Mouse (Mus musculus) myocyte (in vitro differentiated cells): ENCODE results near the gene Cnn1. TPM values are rescaled to one million over a fixed set of nuclear protein-coding genes. Genes with fewer than 3 reads are reported as not detected.

Experiments used
- H3K27me3 ChIP-seq: one replicate; pipeline ENCODE4 v1.6.1; 2011; ENCODE audit not compliant: control insufficient read depth, insufficient read depth, insufficient read length
- H3K36me3 ChIP-seq: one replicate; pipeline ENCODE4 v1.6.1; 2011; ENCODE audit not compliant: control insufficient read depth, insufficient read depth
- H3K4me2 ChIP-seq: one replicate; pipeline ENCODE4 v1.6.1; 2011; ENCODE audit warnings: low read depth, control low read depth
- H3K4me3 ChIP-seq: one replicate; pipeline ENCODE4 v1.5.1; 2011; ENCODE audit warnings: mild to moderate bottlenecking, control low read depth, moderate library complexity
- H3K79me2 ChIP-seq: one replicate; pipeline ENCODE4 v1.6.1; 2011; ENCODE audit not compliant: control insufficient read depth, insufficient read depth
- H3ac ChIP-seq: one replicate; pipeline ENCODE4 v1.6.1; 2011; ENCODE audit not compliant: control insufficient read depth, insufficient read length
- CEBPB ChIP-seq: IDR thresholded peaks from 2 replicates; pipeline ENCODE4 v1.6.1; 2011; ENCODE audit warnings: mild to moderate bottlenecking, moderate library complexity; ENCODE audit not compliant: poor library complexity, insufficient read depth, severe bottlenecking
- E2F4 ChIP-seq: IDR thresholded peaks from one replicate; pipeline ENCODE4 v1.6.1; 2011; ENCODE audit warnings: mild to moderate bottlenecking, control low read depth, moderate library complexity; ENCODE audit not compliant: insufficient read depth
- MAX ChIP-seq: IDR thresholded peaks from one replicate; pipeline ENCODE4 v1.6.1; 2011; ENCODE audit warnings: low read depth, mild to moderate bottlenecking, control low read depth
- MYOD1 ChIP-seq, 3 experiments: IDR thresholded peaks; one replicate each; pipeline ENCODE4 v1.6.1; 2011; ENCODE audit warnings: control low read depth in 2 of 3, low read depth in 2 of 3, mild to moderate bottlenecking in 2 of 3, moderate library complexity in 1 of 3; ENCODE audit not compliant: insufficient read length in 2 of 3, control insufficient read depth in 1 of 3
- MYOG ChIP-seq, 3 experiments: IDR thresholded peaks; one replicate each; pipeline ENCODE4 v1.6.1; 2011; ENCODE audit warnings: control low read depth in 2 of 3, low read depth in 2 of 3, mild to moderate bottlenecking in 2 of 3; ENCODE audit not compliant: insufficient read length in 2 of 3, control insufficient read depth in 1 of 3, insufficient read depth in 1 of 3
- POLR2A ChIP-seq: IDR thresholded peaks from one replicate; pipeline ENCODE4 v1.6.1; 2011; ENCODE audit warnings: low read depth, mild to moderate bottlenecking, control low read depth, moderate library complexity; ENCODE audit not compliant: insufficient read length
- POLR2AphosphoS2 ChIP-seq: IDR thresholded peaks from one replicate; pipeline ENCODE4 v1.6.1; 2011; ENCODE audit warnings: low read depth, control low read depth; ENCODE audit not compliant: insufficient read length
- REST ChIP-seq: IDR thresholded peaks from one replicate; pipeline ENCODE4 v1.6.1; 2011; ENCODE audit warnings: mild to moderate bottlenecking, control low read depth, moderate library complexity; ENCODE audit not compliant: insufficient read depth, insufficient read length
- SRF ChIP-seq: IDR thresholded peaks from one replicate; pipeline ENCODE4 v1.6.1; 2011; ENCODE audit warnings: low read depth; ENCODE audit not compliant: control insufficient read depth, insufficient read length
- TCF12 ChIP-seq: IDR thresholded peaks from one replicate; pipeline ENCODE4 v1.6.1; 2011; ENCODE audit warnings: mild to moderate bottlenecking, control low read depth; ENCODE audit not compliant: poor library complexity, insufficient read depth, severe bottlenecking
- TCF3 ChIP-seq: IDR thresholded peaks from one replicate; pipeline ENCODE4 v1.6.1; 2011; ENCODE audit warnings: low read depth, control low read depth; ENCODE audit not compliant: insufficient read length
- USF1 ChIP-seq: IDR thresholded peaks from one replicate; pipeline ENCODE4 v1.6.1; 2011; ENCODE audit warnings: low read depth, mild to moderate bottlenecking, control low read depth, moderate library complexity
- polyA plus RNA-seq: library from polyadenylated mRNA; unstranded; fragments of >200 nt; fragmentation: generic; extraction: Trizol; gene quantifications from one replicate; pipeline ENCODE4 v1.2.1, GENCODE M21; 2012; ENCODE audit warnings: missing spikeins

Gene Cnn1
- polyA plus RNA-seq, 1 experiment, result 7.1 TPM

GRCm38 (mm10) chr9:22086012-22086411 is 13.0 kb upstream of the Cnn1 start:
- Histone ChIP-seq H3K4me3 (peak overlapping the region; percentile 81), H3K36me3 (no peaks in the 10 kb centered on the region), H3ac (peak overlapping the region; percentile 24), H3K79me2 (peaks cover 4% of the 10 kb centered on the region), H3K4me2 (peak overlapping the region; percentile 99), H3K27me3 (no peaks in the 10 kb centered on the region)
- TF ChIP-seq TCF12 (no peak), E2F4 (no peak), MAX (no peak), MYOG (IDR thresholded peaks at IDR 0.05; ENCODE audit: control insufficient read depth in 1 of 3, insufficient read depth in 1 of 3, insufficient read length in 2 of 3, low read depth in 2 of 3) (no peak), MYOD1 (IDR thresholded peaks at IDR 0.05; ENCODE audit: control insufficient read depth in 1 of 3, insufficient read length in 2 of 3, low read depth in 2 of 3) (no peak), CEBPB (no peak), REST (no peak), POLR2A (no peak), TCF3 (no peak), POLR2AphosphoS2 (no peak), USF1 (no peak), SRF (no peak)

GRCm38 (mm10) chr9:22087034-22087618 is 11.9 kb upstream of the Cnn1 start:
- Histone ChIP-seq H3K4me3 (no peak overlapping the region), H3ac (no peak overlapping the region), H3K27me3 (no peaks in the 10 kb centered on the region), H3K4me2 (no peak overlapping the region), H3K79me2 (peaks cover 4% of the 10 kb centered on the region), H3K36me3 (no peaks in the 10 kb centered on the region)
- TF ChIP-seq USF1 (no peak), MYOG (IDR thresholded peaks at IDR 0.05; ENCODE audit: control insufficient read depth in 1 of 3, insufficient read depth in 1 of 3, insufficient read length in 2 of 3, low read depth in 2 of 3) (no peak), POLR2A (no peak), MYOD1 (IDR thresholded peaks at IDR 0.05; ENCODE audit: control insufficient read depth in 1 of 3, insufficient read length in 2 of 3, low read depth in 2 of 3) (no peak), POLR2AphosphoS2 (no peak), CEBPB (no peak), REST (no peak), TCF3 (no peak), E2F4 (no peak), MAX (no peak), TCF12 (no peak), SRF (no peak)

- Histone ChIP-seq H3K36me3 (no peaks in the 10 kb centered on the region), H3K4me3 (no peak overlapping the region), H3K79me2 (peaks cover 2% of the 10 kb centered on the region), H3K27me3 (no peaks in the 10 kb centered on the region), H3K4me2 (no peak overlapping the region), H3ac (no peak overlapping the region)
- no peak for TF ChIP-seq CEBPB
- TF ChIP-seq MAX, result no peak
- TF ChIP-seq MYOD1 (IDR thresholded peaks at IDR 0.05; ENCODE audit: control insufficient read depth in 1 of 3, insufficient read length in 2 of 3, low read depth in 2 of 3), result no peak
- TF ChIP-seq E2F4, result no peak
- TF ChIP-seq REST, result no peak
- no peak for TF ChIP-seq POLR2AphosphoS2
- TF ChIP-seq MYOG (IDR thresholded peaks at IDR 0.05; ENCODE audit: control insufficient read depth in 1 of 3, insufficient read depth in 1 of 3, insufficient read length in 2 of 3, low read depth in 2 of 3), result no peak
- TF ChIP-seq POLR2A, result no peak
- no peak for TF ChIP-seq USF1
- no peak for TF ChIP-seq SRF
- no peak for TF ChIP-seq TCF3
- no peak for TF ChIP-seq TCF12
Observed at GRCm38 (mm10) chr9:22089281-22089680, 9.7 kb upstream of the Cnn1 start.

GRCm38 (mm10) chr9:22089986-22090385 is 9.0 kb upstream of the Cnn1 start:
- no peak overlapping the region for H3K4me3 ChIP-seq
- H3K79me2 ChIP-seq, result no peaks in the 10 kb centered on the region
- H3K36me3 ChIP-seq, result no peaks in the 10 kb centered on the region
- no peaks in the 10 kb centered on the region for H3K27me3 ChIP-seq
- TF ChIP-seq POLR2AphosphoS2 (no peak), TCF3 (no peak), TCF12 (no peak), MYOG (IDR thresholded peaks at IDR 0.05; ENCODE audit: control insufficient read depth in 1 of 3, insufficient read depth in 1 of 3, insufficient read length in 2 of 3, low read depth in 2 of 3) (no peak), CEBPB (no peak), MYOD1 (IDR thresholded peaks at IDR 0.05; ENCODE audit: control insufficient read depth in 1 of 3, insufficient read length in 2 of 3, low read depth in 2 of 3) (no peak), MAX (no peak), SRF (no peak), E2F4 (no peak), POLR2A (no peak), USF1 (no peak), REST (no peak)
- no peak overlapping the region for H3ac ChIP-seq
- H3K4me2 ChIP-seq, result no peak overlapping the region
